Mouse (Mus musculus) embryonic facial prominence, embryonic 13.5 days (tissue): ENCODE measurements at regions not wholly inside any gene's neighbourhood (a gene's known extent, or its start where the extent isn't known, plus 50 kb on each side); places are given as distances from the start of the nearest gene placed in this dataset.

ENCODE experiments used
- ATAC-seq: fragments of 200-750 bp; cut with Nextera tagmentation; 2 replicates; pipeline ENCODE4 v1.8.0; 2017; ENCODE audit warnings: low read depth; ENCODE audit not compliant: insufficient number of reproducible peaks, insufficient read depth, low FRiP score, low TSS enrichment
- H3K27ac ChIP-seq: fragments of 300-500 bp; sonication (generic); 2 replicates; pipeline ENCODE4 v1.5.1; 2015; ENCODE audit warnings: moderate library complexity, mild to moderate bottlenecking, inconsistent platforms
- H3K27me3 ChIP-seq: fragments of 300-500 bp; sonication (generic); 2 replicates; pipeline ENCODE4 v1.6.1; 2015; ENCODE audit warnings: mild to moderate bottlenecking, inconsistent platforms
- H3K36me3 ChIP-seq: fragments of 300-500 bp; sonication (generic); 2 replicates; pipeline ENCODE4 v1.6.1; 2015; ENCODE audit warnings: mild to moderate bottlenecking, inconsistent platforms
- H3K4me1 ChIP-seq: fragments of 300-500 bp; sonication (generic); 2 replicates; pipeline ENCODE4 v1.6.1; 2015; ENCODE audit warnings: inconsistent platforms
- H3K4me2 ChIP-seq: fragments of 300-500 bp; sonication (generic); 2 replicates; pipeline ENCODE4 v1.6.1; 2015; ENCODE audit warnings: moderate library complexity, mild to moderate bottlenecking, inconsistent platforms
- H3K4me3 ChIP-seq: fragments of 300-500 bp; sonication (generic); 2 replicates; pipeline ENCODE4 v1.5.1; 2015; ENCODE audit warnings: mild to moderate bottlenecking, inconsistent platforms
- H3K9ac ChIP-seq: fragments of 300-500 bp; sonication (generic); 2 replicates; pipeline ENCODE4 v1.6.1; 2015; ENCODE audit warnings: mild to moderate bottlenecking, inconsistent platforms
- H3K9me3 ChIP-seq: fragments of 300-500 bp; sonication (generic); 2 replicates; pipeline ENCODE4 v1.6.1; 2016; ENCODE audit warnings: inconsistent platforms
- WGBS: fragments of 180-500 bp; shearing (Covaris S2); methylation state at CpG from one replicate; pipeline ENCODE4 v1.1.7; 2015; ENCODE audit warnings: mixed read lengths; 5-methylcytosine and 5-hydroxymethylcytosine counted together

DNA sequence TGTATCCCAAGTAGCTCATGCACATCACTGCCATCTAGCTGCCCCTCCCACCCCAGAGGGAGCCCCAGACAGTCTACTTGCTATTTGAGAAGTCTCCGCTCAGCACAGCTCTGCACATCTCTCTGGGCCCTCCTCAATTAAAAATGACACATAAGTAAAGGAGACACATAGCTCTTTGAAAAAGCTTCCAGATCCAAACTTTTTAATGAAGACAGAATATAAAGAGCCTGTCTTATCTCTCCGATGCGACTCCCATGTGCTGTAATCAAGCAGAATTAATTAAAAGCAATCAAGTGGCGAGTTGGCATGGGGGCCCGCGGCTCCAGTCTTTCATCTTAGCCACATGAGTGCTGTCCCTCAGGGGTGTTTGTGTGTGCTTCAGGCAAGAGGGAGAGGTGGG, 144.6 kb upstream of the Gjb5 start:
- H3K36me3 ChIP-seq: no peaks in the 10 kb centered on the region
- H3K4me3 ChIP-seq: no peak overlapping the region
- no peak overlapping the region for H3K27ac ChIP-seq
- H3K9ac ChIP-seq: no peak overlapping the region
- H3K4me2 ChIP-seq: no peak overlapping the region
- WGBS: 62% methylated on average over 6 of the region's 6 CpGs
- ATAC-seq: no peak
- H3K27me3 ChIP-seq: no peaks in the 10 kb centered on the region
- H3K9me3 ChIP-seq: no peaks in the 10 kb centered on the region
- no peaks in the 10 kb centered on the region for H3K4me1 ChIP-seq

- Histone ChIP-seq H3K27me3 (no peaks in the 10 kb centered on the region), H3K4me2 (no peak overlapping the region), H3K36me3 (no peaks in the 10 kb centered on the region), H3K4me3 (no peak overlapping the region), H3K9me3 (no peaks in the 10 kb centered on the region), H3K9ac (no peak overlapping the region), H3K27ac (no peak overlapping the region), H3K4me1 (no peaks in the 10 kb centered on the region)
- ATAC-seq: no peak
- WGBS: 89% methylated on average over 7 of the region's 7 CpGs
Observed at GRCm38 (mm10) chr4:127501881-127502280, 143.9 kb upstream of the Gjb5 start.

DNA sequence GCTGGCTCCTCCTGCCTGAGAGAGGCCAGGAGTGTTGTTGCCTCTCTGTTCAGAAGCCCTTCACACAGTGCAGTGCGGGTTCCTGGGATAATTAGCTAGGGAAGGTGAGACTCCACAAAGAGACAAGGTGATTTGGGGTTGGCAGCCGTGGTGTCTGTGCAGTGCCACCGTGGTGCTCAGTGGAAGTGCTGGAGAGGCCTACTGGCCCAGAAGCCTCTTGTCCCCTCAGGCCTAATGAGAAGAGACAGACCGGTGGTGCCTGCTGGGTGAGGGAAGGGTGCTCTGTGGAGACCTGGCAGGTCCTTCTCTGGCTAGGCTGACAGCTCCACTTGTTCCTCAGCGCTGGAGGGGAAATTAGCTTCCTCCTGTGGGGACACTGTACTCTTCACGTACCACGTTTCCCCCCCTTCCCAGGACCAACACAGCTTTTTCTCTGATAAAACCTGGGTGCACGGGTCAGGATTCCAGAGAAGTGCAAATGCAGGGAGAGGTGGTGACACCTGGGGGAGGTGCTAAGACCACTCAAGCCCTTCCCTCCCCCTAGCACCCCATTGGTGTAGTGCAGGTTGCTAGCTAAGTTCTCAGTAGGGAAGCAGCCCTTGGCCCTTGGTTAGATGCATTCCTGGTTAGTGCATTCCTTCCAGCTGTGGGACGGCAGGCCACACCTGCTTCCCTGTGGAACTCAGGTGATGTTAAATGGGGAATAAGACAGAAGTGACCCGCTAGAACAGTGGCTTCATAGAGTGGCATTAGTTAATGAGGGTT, 129.2 kb upstream of the Gjb5 start:
- no peaks in the 10 kb centered on the region; the same call in 1 of the 2 replicates for H3K27me3 ChIP-seq
- no peaks in the 10 kb centered on the region for H3K9me3 ChIP-seq
- H3K4me1 ChIP-seq: no peaks in the 10 kb centered on the region
- no peak overlapping the region for H3K9ac ChIP-seq
- no peak overlapping the region for H3K27ac ChIP-seq
- H3K36me3 ChIP-seq: no peaks in the 10 kb centered on the region
- no peak overlapping the region for H3K4me2 ChIP-seq
- H3K4me3 ChIP-seq: no peak overlapping the region
- 39% methylated on average over 10 of the region's 10 CpGs for WGBS
- ATAC-seq: no peak

- no peaks in the 10 kb centered on the region for H3K9me3 ChIP-seq
- H3K4me1 ChIP-seq: no peaks in the 10 kb centered on the region
- no peak overlapping the region for H3K4me2 ChIP-seq
- no peak overlapping the region for H3K27ac ChIP-seq
- H3K27me3 ChIP-seq: no peaks in the 10 kb centered on the region; the same call in 1 of the 2 replicates
- ATAC-seq: no peak
- no peak overlapping the region for H3K9ac ChIP-seq
- no peak overlapping the region for H3K4me3 ChIP-seq
- no peaks in the 10 kb centered on the region for H3K36me3 ChIP-seq
- WGBS: 83% methylated on average over 5 of the region's 5 CpGs
Observed at GRCm38 (mm10) chr4:127485238-127485637, 127.3 kb upstream of the Gjb5 start.

- Histone ChIP-seq H3K9me3 (no peaks in the 10 kb centered on the region), H3K9ac (no peak overlapping the region), H3K36me3 (no peaks in the 10 kb centered on the region), H3K27me3 (no peaks in the 10 kb centered on the region; the same call in 1 of the 2 replicates), H3K4me2 (no peak overlapping the region), H3K4me3 (no peak overlapping the region), H3K27ac (no peak overlapping the region), H3K4me1 (no peaks in the 10 kb centered on the region)
- no peak for ATAC-seq
- 50% methylated on average over 4 of the region's 4 CpGs for WGBS
Observed at GRCm38 (mm10) chr4:127482461-127482860, 124.5 kb upstream of the Gjb5 start.

DNA sequence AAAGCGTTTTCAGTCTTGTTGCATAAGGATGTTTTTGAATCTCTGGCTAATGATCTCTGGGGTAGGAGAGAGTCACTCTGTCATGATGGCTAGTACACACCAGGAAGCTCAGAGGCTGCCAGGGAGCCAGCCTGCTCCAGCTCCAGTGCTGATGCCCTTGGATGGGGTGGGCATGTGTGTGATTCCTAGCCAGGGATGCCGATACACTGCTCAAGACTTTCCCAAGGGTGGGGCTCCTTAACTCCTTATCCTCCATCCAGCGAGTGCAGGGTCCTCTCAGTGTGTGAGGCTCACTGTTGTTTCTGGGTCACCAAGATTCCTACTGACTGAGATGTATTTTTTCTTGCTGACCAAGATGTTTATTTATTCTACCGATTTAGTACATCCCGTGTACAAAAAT, 122.4 kb upstream of the Gjb5 start:
- 78% methylated on average over 5 of the region's 5 CpGs for WGBS
- ATAC-seq: no peak
- Histone ChIP-seq H3K4me3 (no peak overlapping the region), H3K27me3 (no peaks in the 10 kb centered on the region), H3K36me3 (no peaks in the 10 kb centered on the region), H3K9ac (no peak overlapping the region), H3K4me1 (no peaks in the 10 kb centered on the region), H3K4me2 (no peak overlapping the region), H3K27ac (no peak overlapping the region), H3K9me3 (no peaks in the 10 kb centered on the region)

DNA sequence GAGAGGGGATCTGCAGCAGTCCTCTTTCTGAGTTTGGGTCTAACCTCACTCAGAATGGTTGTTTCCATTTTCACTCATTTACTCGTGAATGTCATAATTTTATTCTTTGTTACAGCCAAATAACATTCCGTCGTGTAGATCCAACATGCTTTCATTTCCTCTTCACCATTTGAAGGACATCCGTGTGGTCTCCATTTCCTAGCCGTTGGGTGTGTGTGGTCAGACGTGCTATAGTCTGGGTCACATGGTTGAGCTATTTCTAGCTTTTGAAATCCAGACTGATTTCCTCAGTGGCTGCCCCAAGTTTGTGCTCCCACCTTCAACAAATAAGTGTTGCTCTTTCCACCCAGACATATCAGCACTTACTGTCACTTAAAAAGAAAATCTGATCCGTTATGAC, 111.9 kb upstream of the Gjb5 start:
- no peak overlapping the region for H3K4me2 ChIP-seq
- H3K4me3 ChIP-seq: no peak overlapping the region
- H3K9ac ChIP-seq: no peak overlapping the region
- H3K27me3 ChIP-seq: no peaks in the 10 kb centered on the region
- no peaks in the 10 kb centered on the region for H3K36me3 ChIP-seq
- no peaks in the 10 kb centered on the region for H3K4me1 ChIP-seq
- no peak for ATAC-seq
- no peak overlapping the region for H3K27ac ChIP-seq
- no peaks in the 10 kb centered on the region for H3K9me3 ChIP-seq
- 86% methylated on average over 7 of the region's 7 CpGs for WGBS

GRCm38 (mm10) chr4:127454511-127455119, 96.6 kb upstream of the Gjb5 start:
- no peak overlapping the region for H3K27ac ChIP-seq
- H3K9ac ChIP-seq: no peak overlapping the region
- 90% methylated on average over 11 of the region's 11 CpGs for WGBS
- no peaks in the 10 kb centered on the region for H3K36me3 ChIP-seq
- H3K4me3 ChIP-seq: no peak overlapping the region
- no peak for ATAC-seq
- H3K27me3 ChIP-seq: no peaks in the 10 kb centered on the region; the same call in 1 of the 2 replicates
- no peaks in the 10 kb centered on the region for H3K4me1 ChIP-seq
- H3K9me3 ChIP-seq: 0 out of 2 replicates have a peak, but pooled peaks cover 7% of the 10 kb centered on the region
- no peak overlapping the region for H3K4me2 ChIP-seq

DNA sequence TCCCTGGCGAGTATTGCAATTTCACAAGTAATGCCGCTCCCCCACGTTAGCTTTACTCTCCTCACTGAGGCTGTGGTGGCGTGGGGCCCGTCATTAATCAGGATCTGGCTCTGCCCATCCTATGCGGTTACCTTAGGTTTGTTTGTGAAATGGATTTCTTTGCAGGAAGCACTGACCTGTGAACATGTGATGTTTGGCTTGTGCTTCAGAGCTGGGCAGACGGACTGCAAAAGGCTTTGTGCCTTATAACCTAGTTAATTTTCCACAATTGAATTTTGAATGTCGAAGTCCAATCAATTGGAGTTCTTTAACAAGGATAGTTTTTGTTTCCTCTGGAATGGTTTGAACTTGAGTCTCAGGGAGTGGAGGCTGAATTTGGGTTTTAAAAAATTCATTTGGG, 94.1 kb upstream of the Gjb5 start:
- no peak overlapping the region for H3K4me3 ChIP-seq
- ATAC-seq: no peak
- no peaks in the 10 kb centered on the region for H3K36me3 ChIP-seq
- H3K9ac ChIP-seq: no peak overlapping the region
- no peaks in the 10 kb centered on the region; the same call in 1 of the 2 replicates for H3K27me3 ChIP-seq
- H3K9me3 ChIP-seq: 0 out of 2 replicates have a peak, but pooled peaks cover 2% of the 10 kb centered on the region
- H3K4me2 ChIP-seq: no peak overlapping the region
- no peaks in the 10 kb centered on the region for H3K4me1 ChIP-seq
- H3K27ac ChIP-seq: no peak overlapping the region
- WGBS: 69% methylated on average over 8 of the region's 8 CpGs

DNA sequence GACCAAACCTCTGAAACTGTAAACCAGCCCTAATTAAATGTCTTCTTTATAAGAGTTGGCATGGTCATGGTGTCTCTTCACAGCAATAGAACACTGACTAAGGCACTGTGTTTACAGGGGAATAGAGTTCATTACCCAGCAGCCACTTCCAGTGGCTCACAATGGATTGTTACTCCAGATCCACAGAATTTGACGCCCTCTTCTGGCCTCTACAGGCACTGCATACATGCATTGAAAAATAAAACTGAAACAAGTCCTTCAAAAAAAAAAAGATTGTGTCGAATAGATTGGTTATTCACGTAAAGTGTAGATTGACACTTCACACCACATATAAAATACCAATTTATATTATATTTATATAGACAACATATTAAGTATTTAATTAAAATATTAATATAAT, 87.3 kb upstream of the Gjb5 start:
- no peak for ATAC-seq
- Histone ChIP-seq H3K4me1 (no peaks in the 10 kb centered on the region), H3K27me3 (no peaks in the 10 kb centered on the region), H3K4me3 (no peak overlapping the region), H3K27ac (no peak overlapping the region), H3K4me2 (no peak overlapping the region), H3K9me3 (no peaks in the 10 kb centered on the region), H3K9ac (no peak overlapping the region), H3K36me3 (no peaks in the 10 kb centered on the region)
- WGBS: 67% methylated on average over 3 of the region's 3 CpGs

- H3K4me3 ChIP-seq: no peak overlapping the region
- no peaks in the 10 kb centered on the region for H3K9me3 ChIP-seq
- no peak overlapping the region for H3K9ac ChIP-seq
- no peaks in the 10 kb centered on the region for H3K4me1 ChIP-seq
- no peak overlapping the region for H3K4me2 ChIP-seq
- H3K27me3 ChIP-seq: no peaks in the 10 kb centered on the region
- H3K36me3 ChIP-seq: no peaks in the 10 kb centered on the region
- WGBS: 91% methylated on average over 1 of the region's 1 CpGs
- no peak overlapping the region for H3K27ac ChIP-seq
- ATAC-seq: no peak
Observed at GRCm38 (mm10) chr4:127444056-127444455, 86.1 kb upstream of the Gjb5 start.

- Histone ChIP-seq H3K9me3 (no peaks in the 10 kb centered on the region), H3K4me3 (no peak overlapping the region), H3K9ac (no peak overlapping the region), H3K27ac (no peak overlapping the region), H3K36me3 (no peaks in the 10 kb centered on the region), H3K27me3 (no peaks in the 10 kb centered on the region), H3K4me1 (0 out of 2 replicates have a peak, but pooled peaks cover 2% of the 10 kb centered on the region), H3K4me2 (no peak overlapping the region)
- no peak for ATAC-seq
- 73% methylated on average over 4 of the region's 4 CpGs for WGBS
Observed at GRCm38 (mm10) chr4:127442001-127442400, 84.0 kb upstream of the Gjb5 start.
